Mouse (Mus musculus) embryo, embryonic 11 days (tissue): ENCODE data around the gene Actn4.
"Not testable (repeated sequence)": the region's sequence is repeated elsewhere in the genome, so short reads cannot be mapped to it uniquely, and the experiment has no call there.

ENCODE experiments used
- DNase-seq: peaks from one replicate; pipeline ENCODE4 v3.0.0-alpha.2; 2015

The Actn4 gene

GRCm38 (mm10) chr7:28921722-28922465, 40.2 kb downstream of the Actn4 start:
- no peak for DNase-seq

GRCm38 (mm10) chr7:28921178-28921577, 41.0 kb downstream of the Actn4 start:
- no peak for DNase-seq

- peak; percentile 52 for DNase-seq
These were observed 42.3 kb downstream of the Actn4 start for GRCm38 (mm10) chr7:28919815-28920214.

GRCm38 (mm10) chr7:28918540-28918939, 43.6 kb downstream of the Actn4 start:
- DNase-seq = no peak

- no peak for DNase-seq
These were observed 44.4 kb downstream of the Actn4 start for GRCm38 (mm10) chr7:28917503-28918426.

GRCm38 (mm10) chr7:28916491-28916890, 45.6 kb downstream of the Actn4 start:
- DNase-seq = no peak

GRCm38 (mm10) chr7:28913171-28913570, 49.0 kb downstream of the Actn4 start:
- no peak for DNase-seq

GRCm38 (mm10) chr7:28911632-28912031, 50.5 kb downstream of the Actn4 start:
- DNase-seq = no peak

- DNase-seq = no peak
These were observed 54.9 kb downstream of the Actn4 start for GRCm38 (mm10) chr7:28907195-28907594.

- DNase-seq = no peak
These were observed 58.4 kb downstream of the Actn4 start for GRCm38 (mm10) chr7:28903778-28904177.

- no peak for DNase-seq
These were observed 59.3 kb downstream of the Actn4 start for GRCm38 (mm10) chr7:28902809-28903208.

GRCm38 (mm10) chr7:28902180-28902579, 60.0 kb downstream of the Actn4 start:
- DNase-seq = no peak

GRCm38 (mm10) chr7:28901311-28902125, 60.6 kb downstream of the Actn4 start:
- DNase-seq = no peak

- DNase-seq = no peak
These were observed 62.2 kb downstream of the Actn4 start for GRCm38 (mm10) chr7:28899972-28900371.

GRCm38 (mm10) chr7:28897661-28898060, 64.5 kb downstream of the Actn4 start:
- DNase-seq = no peak

GRCm38 (mm10) chr7:28894942-28895341, 67.2 kb downstream of the Actn4 start:
- DNase-seq = no peak

- peak; percentile 80 for DNase-seq
These were observed 68.4 kb downstream of the Actn4 start for GRCm38 (mm10) chr7:28893643-28894265.

GRCm38 (mm10) chr7:28892601-28893000, 69.5 kb downstream of the Actn4 start:
- no peak for DNase-seq

- DNase-seq = peak; percentile 34
These were observed 73.4 kb downstream of the Actn4 start for GRCm38 (mm10) chr7:28888701-28889161.

- no peak for DNase-seq
These were observed 75.7 kb downstream of the Actn4 start for GRCm38 (mm10) chr7:28886486-28886885.

GRCm38 (mm10) chr7:28883704-28884103, 78.4 kb downstream of the Actn4 start:
- not testable (repeated sequence) for DNase-seq

- no peak for DNase-seq
These were observed 79.1 kb downstream of the Actn4 start for GRCm38 (mm10) chr7:28883039-28883438.
